Mouse (Mus musculus) adipocyte (in vitro differentiated cells): ENCODE results near the gene Galnt14.

Experiments used
- DNase-seq: peaks from one replicate; pipeline ENCODE4 v3.0.0-alpha.2; 2016; ENCODE audit warnings: low spot score

The Galnt14 gene

DNA sequence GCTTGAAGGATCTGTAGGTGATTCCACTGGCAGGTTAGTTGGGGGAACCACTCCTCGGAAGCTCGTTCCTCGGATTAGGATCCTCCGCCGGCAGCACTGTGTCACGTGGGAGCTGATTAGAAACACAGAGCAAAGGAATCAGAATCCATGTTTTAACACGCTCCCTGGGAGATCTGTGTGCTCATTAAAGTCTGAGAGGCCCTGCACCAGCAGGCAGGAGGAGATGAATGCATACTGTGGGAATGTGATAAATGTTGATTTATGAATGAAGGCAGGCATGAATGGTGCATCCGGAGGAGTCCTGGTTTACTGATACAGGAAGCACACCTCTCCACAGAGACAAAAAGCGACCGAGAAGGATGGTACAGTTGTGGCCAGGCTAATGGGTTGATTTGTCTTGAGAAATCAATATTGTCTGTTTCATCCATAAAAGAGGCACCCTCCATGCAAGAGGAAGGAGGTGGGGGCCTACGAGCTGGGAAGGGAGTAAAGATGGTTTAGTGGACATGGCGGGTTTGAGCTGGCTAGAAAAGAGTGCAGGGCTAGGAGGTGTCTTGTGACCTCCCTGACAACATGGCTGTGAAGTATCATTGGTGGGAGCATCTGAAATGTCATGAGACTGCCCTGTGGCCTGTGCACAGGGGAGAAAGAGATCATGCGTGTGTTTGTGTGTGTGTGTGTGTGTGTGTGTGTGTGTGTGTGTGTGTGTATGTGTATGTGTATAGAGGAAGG lies 202.3 kb downstream of the Galnt14 start:
- no peak for DNase-seq

DNA sequence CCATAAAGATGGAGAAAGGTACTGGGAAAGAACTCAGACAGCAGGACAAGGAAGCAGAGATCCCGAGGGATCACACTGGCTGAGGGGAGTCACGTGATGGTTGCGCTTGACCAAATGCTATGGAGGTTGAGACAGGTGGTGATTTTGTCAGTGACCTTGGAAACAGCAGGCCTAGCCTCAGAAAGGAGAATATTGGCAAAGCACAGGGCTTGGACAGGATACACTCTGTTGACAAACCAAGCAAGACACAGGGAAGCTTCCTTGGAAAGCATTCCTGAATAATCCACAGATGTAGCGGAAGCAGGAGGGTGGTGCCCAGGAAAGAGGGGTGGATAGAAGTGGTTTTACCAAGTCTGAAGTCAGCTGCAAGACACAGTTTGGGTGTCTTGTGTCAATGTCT lies 206.1 kb downstream of the Galnt14 start:
- DNase-seq, result no peak

GRCm38 (mm10) chr17:73502613-73503012 lies 207.6 kb downstream of the Galnt14 start:
- DNase-seq, result no peak

DNA sequence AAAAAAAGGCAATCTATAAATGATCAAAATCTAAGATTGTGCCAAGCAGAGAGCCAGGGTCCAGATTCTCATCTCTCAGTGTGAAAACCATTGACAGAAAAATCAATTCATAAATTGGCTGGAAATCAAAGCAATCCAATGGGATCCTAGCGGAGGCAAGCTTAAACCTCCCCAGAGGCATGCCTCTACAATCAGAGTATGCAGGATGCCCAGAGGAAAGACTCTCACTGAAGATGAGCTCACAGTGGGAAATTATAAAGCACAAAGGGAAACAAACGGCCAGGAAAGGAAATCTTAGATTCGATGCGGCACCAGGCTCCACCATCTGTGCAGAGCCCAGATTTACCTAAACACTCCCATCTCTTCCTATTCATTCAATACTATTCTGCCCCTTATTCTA lies 220.7 kb downstream of the Galnt14 start:
- DNase-seq, result no peak

GRCm38 (mm10) chr17:73487792-73488191 lies 222.5 kb downstream of the Galnt14 start:
- DNase-seq, result peak; percentile 25

DNA sequence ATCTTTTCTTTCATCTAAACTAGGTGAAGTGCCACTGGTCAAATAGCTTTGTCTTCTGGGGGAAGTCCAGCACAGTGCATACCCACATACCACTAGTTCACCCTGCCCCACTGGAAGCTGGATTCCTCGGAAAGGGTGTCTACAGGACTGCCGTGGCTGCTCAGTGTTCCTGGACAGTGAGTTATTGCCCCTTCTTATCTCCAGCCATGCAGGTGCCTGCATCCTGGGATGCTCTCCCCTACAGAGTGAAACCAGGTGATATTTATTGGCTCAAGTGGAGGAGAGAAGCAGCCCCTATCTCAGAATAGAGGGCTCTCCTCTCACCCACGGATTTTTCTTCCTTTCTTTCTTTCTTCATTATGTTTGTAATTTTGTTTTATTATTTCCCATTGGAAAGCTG lies 222.9 kb downstream of the Galnt14 start:
- DNase-seq, result no peak

- no peak for DNase-seq
These were observed 232.9 kb downstream of the Galnt14 start for GRCm38 (mm10) chr17:73477096-73478076.

DNA sequence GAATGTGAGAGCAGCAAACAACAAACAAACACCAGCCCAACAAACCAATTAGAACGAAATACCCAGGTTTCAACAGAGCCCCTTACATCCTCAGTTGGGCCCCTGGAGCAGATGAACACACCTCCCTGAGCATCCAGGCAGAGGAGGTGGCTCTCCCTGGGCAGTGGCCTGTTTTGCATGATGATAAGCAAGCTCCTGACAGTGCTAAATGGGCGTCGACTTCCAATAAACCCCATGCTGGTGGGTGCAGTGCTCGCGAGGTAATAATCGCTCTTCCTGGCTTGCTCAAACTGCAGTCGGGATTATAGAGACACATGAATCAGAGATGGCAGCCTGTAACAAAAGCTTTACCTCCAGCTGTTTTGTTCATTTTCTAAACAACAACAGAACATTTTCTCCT lies 235.9 kb downstream of the Galnt14 start:
- no peak for DNase-seq

GRCm38 (mm10) chr17:73473012-73473411 lies 237.2 kb downstream of the Galnt14 start:
- DNase-seq, result no peak

GRCm38 (mm10) chr17:73460874-73461273 lies 249.4 kb downstream of the Galnt14 start:
- no peak for DNase-seq

DNA sequence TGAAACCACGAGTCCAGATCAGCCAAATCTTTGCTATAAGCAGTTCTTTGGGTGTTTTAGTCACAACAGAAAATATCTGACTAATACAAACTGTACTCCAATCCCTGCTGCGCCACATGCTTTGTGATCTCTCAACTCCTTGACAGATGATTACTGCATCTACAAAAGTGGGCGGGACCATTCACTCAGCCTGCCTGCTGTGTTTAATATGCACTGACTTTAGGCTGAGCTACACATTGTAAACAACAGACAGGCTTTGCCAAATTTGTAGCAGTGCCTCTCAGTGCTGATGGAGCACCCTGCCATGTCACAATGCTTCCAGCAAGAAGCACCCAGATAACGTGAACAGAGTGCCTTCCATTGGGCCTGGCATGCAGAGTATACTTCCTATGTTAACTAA lies 251.5 kb downstream of the Galnt14 start:
- no peak for DNase-seq

DNA sequence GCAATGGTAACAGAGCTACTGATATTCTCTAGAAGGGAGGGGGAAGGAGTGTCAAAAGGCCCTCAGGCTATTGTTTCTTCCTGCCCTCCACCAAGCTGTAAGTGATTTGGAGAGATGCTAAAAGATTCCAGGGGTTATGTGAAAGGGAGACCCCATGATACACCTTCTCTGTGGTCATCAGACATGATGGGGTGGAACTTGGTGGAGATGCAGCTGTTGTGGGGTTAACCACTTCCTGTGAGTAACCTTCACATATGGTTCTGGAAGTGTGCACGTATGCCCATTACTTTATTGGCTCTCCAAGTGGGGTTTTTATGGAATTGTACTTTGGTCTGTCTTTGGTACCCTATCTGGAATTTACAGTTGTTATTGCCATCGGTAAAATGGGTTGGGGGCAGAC lies 253.7 kb downstream of the Galnt14 start:
- DNase-seq, result no peak

DNA sequence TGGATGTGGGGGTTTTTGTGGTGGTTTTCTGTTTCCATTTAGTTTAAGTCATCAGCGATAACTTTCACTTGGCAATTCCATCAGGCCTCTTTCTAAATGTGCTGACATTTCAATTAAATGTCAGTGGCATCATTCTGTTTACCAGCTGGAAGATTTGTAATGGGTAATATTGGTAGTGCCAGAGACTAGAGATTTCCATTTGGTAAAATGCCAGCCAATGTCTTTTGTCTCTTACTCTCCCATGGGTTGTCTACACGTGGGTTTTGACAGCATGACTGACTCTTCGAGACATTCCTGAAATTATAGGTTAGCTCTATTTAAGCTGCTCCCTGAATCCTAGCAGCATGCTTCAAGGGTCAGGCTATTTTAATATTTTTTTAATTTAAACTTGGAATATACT lies 256.6 kb downstream of the Galnt14 start:
- DNase-seq, result no peak

DNA sequence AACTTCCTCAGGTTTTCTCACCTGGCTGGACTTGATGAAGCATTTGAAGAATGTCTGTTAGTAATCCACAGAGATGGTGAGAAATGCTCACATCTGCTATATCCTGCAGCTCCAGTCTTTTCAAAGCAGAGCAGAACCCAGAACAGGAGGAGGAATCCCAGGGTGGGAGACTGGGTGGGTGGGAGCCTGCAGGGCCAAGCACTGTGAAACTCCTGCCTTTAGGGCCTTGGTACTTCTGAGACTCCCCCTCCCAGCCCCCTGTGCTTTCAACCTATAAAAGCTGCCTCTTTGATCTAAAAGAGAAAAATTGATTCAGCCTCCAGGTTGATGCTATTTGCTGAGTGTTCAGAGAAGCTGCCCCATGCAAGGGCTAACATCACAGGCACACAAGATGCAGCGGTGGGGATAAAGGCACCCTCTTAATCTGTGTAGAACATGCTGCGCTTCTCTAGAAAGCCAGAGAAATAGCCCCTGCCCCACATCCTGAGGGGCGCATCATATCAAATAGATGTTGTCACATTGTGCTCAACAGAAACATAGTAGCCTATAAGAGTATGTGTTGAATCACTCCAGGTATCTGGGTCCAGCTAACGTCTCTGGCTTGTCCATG lies 258.0 kb downstream of the Galnt14 start:
- no peak for DNase-seq

DNA sequence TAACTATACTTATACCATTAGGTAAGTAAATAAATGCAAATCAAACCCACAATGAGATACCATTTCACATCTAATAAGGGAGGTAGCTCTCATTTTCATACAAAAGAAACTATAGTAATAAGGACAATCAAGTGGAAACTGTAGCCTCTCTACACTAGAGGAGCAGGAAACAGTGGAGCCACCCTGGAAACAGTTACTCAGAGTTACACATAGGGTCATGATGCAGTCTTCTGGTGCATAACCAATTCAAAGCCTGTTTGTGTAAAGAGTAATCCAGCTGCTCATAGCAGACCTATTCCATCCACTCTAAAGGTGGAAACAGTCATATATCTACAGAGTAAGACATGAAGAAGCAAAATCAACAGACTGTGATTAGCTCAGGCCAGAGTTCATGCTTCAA lies 261.1 kb downstream of the Galnt14 start:
- no peak for DNase-seq
